Mouse (Mus musculus) stomach, postnatal 0 days (tissue): ENCODE results near the gene Bach1.

Source experiments
- CTCF ChIP-seq: IDR thresholded peaks from 2 replicates; pipeline ENCODE4 v1.5.1; 2016; ENCODE audit warnings: antibody characterized with exemption, low read depth, mild to moderate bottlenecking, moderate library complexity
- EP300 ChIP-seq: optimal IDR thresholded peaks from 2 replicates; pipeline ENCODE3; 2016; ENCODE audit warnings: antibody characterized with exemption

GRCm38 (mm10) chr16:87708570-87708969, 9.8 kb downstream of the Bach1 start:
- TF ChIP-seq CTCF (no peak), EP300 (no peak)
